Mouse (Mus musculus) thymus, adult 2 months (tissue): ENCODE results near the gene Cep152.

Experiments
- CTCF ChIP-seq: fragments of 200-500 bp; IDR thresholded peaks from 2 replicates; pipeline ENCODE4 v1.5.1; 2012; ENCODE audit warnings: mild to moderate bottlenecking, control low read depth, low read length, moderate library complexity, borderline replicate concordance; ENCODE audit not compliant: control insufficient read depth, poor library complexity, insufficient read depth; ENCODE audit errors: extremely low read depth
- POLR2A ChIP-seq: fragments of 200-500 bp; IDR thresholded peaks from 2 replicates; pipeline ENCODE4 v1.6.1; 2012; ENCODE audit warnings: mild to moderate bottlenecking, low read length, control low read depth, moderate library complexity; ENCODE audit not compliant: control insufficient read depth, poor library complexity, insufficient read depth; ENCODE audit errors: extremely low read depth

DNA sequence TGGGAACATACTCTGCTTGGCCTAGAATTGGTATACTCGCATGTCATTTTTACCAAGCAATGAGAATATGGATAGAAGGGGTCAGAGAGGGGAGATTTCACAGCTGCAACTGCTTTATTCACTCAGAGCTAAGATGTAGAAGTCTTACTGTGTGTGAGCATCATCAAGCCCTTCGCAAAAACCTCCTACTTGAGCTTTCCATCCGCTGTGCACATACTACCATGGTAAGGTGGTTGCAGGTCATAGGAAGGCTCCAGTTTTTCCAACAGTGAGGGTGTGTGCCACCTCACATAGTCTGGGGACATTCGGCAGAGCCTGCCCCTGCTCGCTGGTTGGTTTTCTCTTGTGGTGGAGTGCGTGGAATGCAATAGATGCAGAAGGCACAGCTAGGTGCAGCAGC is 64.9 kb downstream of the Cep152 start:
- TF ChIP-seq CTCF (no peak), POLR2A (no peak)
